In genomic region chr13:73937321-73938176, GRCm38 (mm10) we compare ENCODE assay signal across 8 mouse cellular contexts. TPM values are rescaled to one million over a fixed set of nuclear protein-coding genes. Genes with fewer than 3 reads are reported as not detected.
DNase-seq lines count a peak whose midpoint lies in the region; ATAC-seq and TF ChIP-seq lines count a peak whose summit lies in the region.

TSS of gene Trip13 (minus strand) at chr13:73937784.
TSS of gene Brd9 (plus strand) at chr13:73937811.

- ATAC-seq in embryonic facial prominence, embryonic 13.5 days (ENCODE audit: insufficient number of reproducible peaks, insufficient read depth, low FRiP score, low TSS enrichment, low read depth): peak; percentile 95
- peak; percentile 94 for ATAC-seq in limb, embryonic 12.5 days (ENCODE audit: insufficient number of reproducible peaks, insufficient read depth, low FRiP score, low TSS enrichment, low read depth)
- ATAC-seq in midbrain, embryonic 15.5 days (replicated peaks): peak; percentile 98

- under 1% methylated on average over 82 of the region's 82 CpGs for WGBS in embryonic facial prominence, embryonic 13.5 days
- WGBS in kidney, adult 2 months: 2% methylated on average over 81 of the region's 82 CpGs
- under 1% methylated on average over 79 of the region's 82 CpGs for WGBS in limb, embryonic 12.5 days
- WGBS in midbrain, embryonic 15.5 days: under 1% methylated on average over 82 of the region's 82 CpGs
- WGBS in spleen, adult 2 months: 1% methylated on average over 82 of the region's 82 CpGs

- H3K9me3 ChIP-seq in embryonic facial prominence, embryonic 13.5 days: no peaks in the 10 kb centered on the region
- H3K9me3 ChIP-seq in limb, embryonic 12.5 days: no peaks in the 10 kb centered on the region
- H3K9me3 ChIP-seq in midbrain, embryonic 15.5 days: no peaks in the 10 kb centered on the region

- H3K4me1 ChIP-seq in embryonic facial prominence, embryonic 13.5 days: peaks cover 16% of the 10 kb centered on the region
- H3K4me1 ChIP-seq in kidney, adult 2 months (ENCODE audit: control insufficient read depth, insufficient read depth, low read length): 0 out of 2 replicates have a peak, but pooled peaks cover 7% of the 10 kb centered on the region
- peaks cover 15% of the 10 kb centered on the region for H3K4me1 ChIP-seq in limb, embryonic 12.5 days (replicated peaks)
- H3K4me1 ChIP-seq in midbrain, embryonic 15.5 days: peaks cover 17% of the 10 kb centered on the region
- H3K4me1 ChIP-seq in spleen, adult 2 months (ENCODE audit: control insufficient read depth, insufficient read depth, insufficient read length): peaks cover 7% of the 10 kb centered on the region; the same call in 1 of the 2 replicates

- H3K4me3 ChIP-seq in embryonic facial prominence, embryonic 13.5 days: peak within 1 kb of the TSS; percentile 82
- peak within 1 kb of the TSS; percentile 96 for H3K4me3 ChIP-seq in kidney, adult 2 months (ENCODE audit: insufficient read depth, low read depth, low read length)
- H3K4me3 ChIP-seq in limb, embryonic 12.5 days (replicated peaks): peak within 1 kb of the TSS; percentile 77
- peak within 1 kb of the TSS; percentile 86 for H3K4me3 ChIP-seq in midbrain, embryonic 15.5 days
- peak within 1 kb of the TSS; percentile 86 for H3K4me3 ChIP-seq in spleen, adult 2 months (ENCODE audit: extremely low read depth, insufficient read depth, insufficient read length)

- H3K27ac ChIP-seq in embryonic facial prominence, embryonic 13.5 days: peak within 1 kb of the TSS; percentile 91
- peak within 1 kb of the TSS; percentile 93 for H3K27ac ChIP-seq in kidney, adult 2 months (ENCODE audit: insufficient read depth, low read depth, low read length)
- H3K27ac ChIP-seq in limb, embryonic 12.5 days: peak within 1 kb of the TSS; percentile 89
- peak within 1 kb of the TSS; percentile 89 for H3K27ac ChIP-seq in midbrain, embryonic 15.5 days
- H3K27ac ChIP-seq in spleen, adult 2 months (ENCODE audit: insufficient read depth, low read length): peak within 1 kb of the TSS; percentile 95

- H3K36me3 ChIP-seq in embryonic facial prominence, embryonic 13.5 days: peaks cover 57% of the 10 kb centered on the region
- H3K36me3 ChIP-seq in kidney, adult 2 months (ENCODE audit: control insufficient read depth, insufficient read depth, low read length): no peaks in the 10 kb centered on the region
- peaks cover 57% of the 10 kb centered on the region for H3K36me3 ChIP-seq in limb, embryonic 12.5 days
- H3K36me3 ChIP-seq in midbrain, embryonic 15.5 days (replicated peaks): peaks cover 18% of the 10 kb centered on the region
- H3K36me3 ChIP-seq in spleen, adult 2 months (ENCODE audit: control insufficient read depth, insufficient read depth, low read length): peaks cover 7% of the 10 kb centered on the region

- peak; percentile 96 for DNase-seq in 3134 (ENCODE audit: extremely low read depth, insufficient read length, low spot score)
- DNase-seq in adrenal gland, postnatal 36 days: peak; percentile 96 to 97
- peak; percentile 93 to 96 for DNase-seq in heart, adult 18-20 months
- DNase-seq in kidney, adult 2 months: peak; percentile 94
- peak; percentile 82 to 91 for DNase-seq in spleen, adult 2 months (ENCODE audit: low read depth in 1 of 2, low spot score in 2 of 2)

- TF ChIP-seq CTCF in kidney, adult 2 months (conservative IDR thresholded peaks at IDR 0.05; ENCODE audit: insufficient read depth, insufficient read length, low read depth, low read length): no peak
- no peak for TF ChIP-seq CTCF in spleen, adult 2 months (IDR thresholded peaks at IDR 0.05; ENCODE audit: extremely low read depth, insufficient read depth, insufficient read length, insufficient replicate concordance)

- H3K4me2 ChIP-seq in embryonic facial prominence, embryonic 13.5 days: peak within 1 kb of the TSS; percentile 80
- peak within 1 kb of the TSS; percentile 79 for H3K4me2 ChIP-seq in limb, embryonic 12.5 days
- H3K4me2 ChIP-seq in midbrain, embryonic 15.5 days: peak within 1 kb of the TSS; percentile 88

- no peaks in the 10 kb centered on the region for H3K27me3 ChIP-seq in embryonic facial prominence, embryonic 13.5 days
- no peaks in the 10 kb centered on the region for H3K27me3 ChIP-seq in kidney, adult 2 months (replicated peaks; ENCODE audit: control insufficient read depth, insufficient read depth, low read length)
- no peaks in the 10 kb centered on the region for H3K27me3 ChIP-seq in limb, embryonic 12.5 days
- H3K27me3 ChIP-seq in midbrain, embryonic 15.5 days (replicated peaks): no peaks in the 10 kb centered on the region
- H3K27me3 ChIP-seq in spleen, adult 2 months (ENCODE audit: control insufficient read depth, insufficient read depth, low read length): no peaks in the 10 kb centered on the region

- peak within 1 kb of the TSS; percentile 81 for H3K9ac ChIP-seq in embryonic facial prominence, embryonic 13.5 days
- H3K9ac ChIP-seq in limb, embryonic 12.5 days (replicated peaks): peak within 1 kb of the TSS; percentile 74
- H3K9ac ChIP-seq in midbrain, embryonic 15.5 days: peak within 1 kb of the TSS; percentile 73

- TF ChIP-seq POLR2A in kidney, adult 2 months (IDR thresholded peaks at IDR 0.05; ENCODE audit: low read depth, low read length): peak; percentile 23
- no peak; the same call in 1 of the 2 replicates for TF ChIP-seq POLR2A in spleen, adult 2 months (IDR thresholded peaks at IDR 0.05; ENCODE audit: low read depth, low read length)

RNA-seq across cellular contexts. Expression of gene Trip13, which starts in this region (rescaled TPM):
- total RNA-seq in adrenal gland, postnatal 36 days (2021): 1 to 10 TPM; 1.7 to 1.9 TPM
- 42.6 and 46.0 TPM in 2 replicates for polyA plus RNA-seq in embryonic facial prominence, embryonic 13.5 days (2015; fragmentation: Nextera tagmentation; extraction: Ambion mirVana)
- under 1 TPM; 0.18 to 0.32 TPM for total RNA-seq in heart, adult 18-20 months (2021)
- polyA plus RNA-seq in kidney, adult 2 months (2012; rRNA removed): 0.22 and 0.25 TPM in 2 replicates
- 49.5 and 57.6 TPM in 2 replicates for polyA plus RNA-seq in limb, embryonic 12.5 days (2016; fragmentation: Nextera tagmentation; extraction: Ambion mirVana)
- 11.6 and 13.0 TPM in 2 replicates for polyA plus RNA-seq in midbrain, embryonic 15.5 days (2015; fragmentation: Nextera tagmentation; extraction: Ambion mirVana)
- polyA plus RNA-seq in spleen, adult 2 months (2012; rRNA removed): 0.49 and 0.62 TPM in 2 replicates

RNA-seq across cellular contexts. Expression of gene Brd9, which starts in this region (rescaled TPM):
- total RNA-seq in adrenal gland, postnatal 36 days (2021): 10 to 100 TPM; 30.9 to 31.7 TPM
- 63.5 and 68.6 TPM in 2 replicates for polyA plus RNA-seq in embryonic facial prominence, embryonic 13.5 days (2015; fragmentation: Nextera tagmentation; extraction: Ambion mirVana)
- 10 to 100 TPM; 17.2 to 21.3 TPM for total RNA-seq in heart, adult 18-20 months (2021)
- 18.0 and 20.2 TPM in 2 replicates for polyA plus RNA-seq in kidney, adult 2 months (2012; rRNA removed)
- 59.7 and 66.7 TPM in 2 replicates for polyA plus RNA-seq in limb, embryonic 12.5 days (2016; fragmentation: Nextera tagmentation; extraction: Ambion mirVana)
- 97.4 and 104 TPM in 2 replicates for polyA plus RNA-seq in midbrain, embryonic 15.5 days (2015; fragmentation: Nextera tagmentation; extraction: Ambion mirVana)
- 26.6 and 27.8 TPM in 2 replicates for polyA plus RNA-seq in spleen, adult 2 months (2012; rRNA removed)

Comparison
In these comparisons a context has a peak if more than half of its experiments do, and no peak if none do; other contexts are left out.
1. Peak in every context shown above with its lines: DNase-seq, ATAC-seq, H3K4me3 ChIP-seq and H3K27ac ChIP-seq.